Mouse (Mus musculus) CH12.LX (cell line): ENCODE results near the gene Olfr430.

Source experiments
- CTCF ChIP-seq, 2 experiments: IDR thresholded peaks in 1 of 2; conservative IDR thresholded peaks in 1 of 2; 2 replicates each; pipeline ENCODE4 v1.5.1; 2011 to 2012; ENCODE audit warnings: low read depth in 2 of 2, low read length in 2 of 2, improper control_type of control experiment in 1 of 2, inconsistent platforms in 1 of 2, mild to moderate bottlenecking in 1 of 2, moderate library complexity in 1 of 2
- E2F4 ChIP-seq: IDR thresholded peaks from 2 replicates; pipeline ENCODE4 v1.6.1; 2011; ENCODE audit warnings: low read depth, low read length, improper control_type of control experiment; ENCODE audit not compliant: insufficient replicate concordance
- ETS1 ChIP-seq: conservative IDR thresholded peaks from 2 replicates; pipeline ENCODE4 v1.6.1; 2012; ENCODE audit warnings: low read depth, mild to moderate bottlenecking, inconsistent platforms, low read length, improper control_type of control experiment, moderate library complexity
- MXI1 ChIP-seq: IDR thresholded peaks from 2 replicates; pipeline ENCODE4 v1.6.1; 2011; ENCODE audit warnings: mild to moderate bottlenecking, low read depth, low read length, improper control_type of control experiment
- POLR2A ChIP-seq: IDR thresholded peaks from 2 replicates; pipeline ENCODE4 v1.6.1; 2011; ENCODE audit warnings: low read depth, mild to moderate bottlenecking, improper control_type of control experiment, low read length
- SMC3 ChIP-seq: IDR thresholded peaks from 2 replicates; pipeline ENCODE4 v1.6.1; 2011; ENCODE audit warnings: low read depth, low read length, improper control_type of control experiment
- ZNF384 ChIP-seq: IDR thresholded peaks from 2 replicates; pipeline ENCODE4 v1.6.1; 2012; ENCODE audit warnings: low read depth, low read length, improper control_type of control experiment, inconsistent platforms

DNA sequence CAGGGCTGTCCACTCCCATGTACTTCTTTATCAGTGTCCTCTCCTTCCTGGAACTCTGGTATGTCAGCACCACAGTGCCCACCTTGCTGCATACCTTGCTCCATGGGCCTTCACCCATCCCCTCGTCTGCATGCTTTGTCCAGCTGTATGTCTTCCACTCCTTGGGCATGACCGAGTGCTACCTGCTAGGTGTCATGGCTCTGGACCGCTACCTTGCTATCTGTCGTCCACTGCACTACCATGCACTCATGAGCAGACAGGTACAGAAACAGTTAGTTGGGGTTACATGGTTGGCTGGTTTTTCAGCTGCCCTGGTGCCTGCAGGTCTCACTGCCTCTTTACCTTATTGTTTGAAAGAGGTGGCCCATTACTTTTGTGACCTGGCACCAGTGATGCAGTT, 15.9 kb upstream of the Olfr430 start:
- TF ChIP-seq E2F4 (no peak), POLR2A (no peak), CTCF (conservative IDR thresholded peaks at IDR 0.05 in 1 of 2, IDR thresholded peaks at IDR 0.05 in 1 of 2; ENCODE audit: low read depth in 2 of 2, low read length in 2 of 2) (no peak), SMC3 (no peak), ZNF384 (no peak), MXI1 (no peak), ETS1 (no peak)
